Mouse (Mus musculus) midbrain, embryonic 15.5 days (tissue): ENCODE data around the gene Sdc3. TPM values are rescaled to one million over a fixed set of nuclear protein-coding genes. Genes with fewer than 3 reads are reported as not detected.

Source experiments
- ATAC-seq: fragments of 200-750 bp; cut with Nextera tagmentation; replicated peaks from 2 replicates; pipeline ENCODE4 v1.8.0; 2017; ENCODE audit warnings: moderate TSS enrichment
- H3K27ac ChIP-seq: fragments of 300-500 bp; sonication (generic); 2 replicates; pipeline ENCODE4 v1.5.1; 2015; ENCODE audit warnings: mild to moderate bottlenecking, inconsistent platforms
- H3K27me3 ChIP-seq: fragments of 300-500 bp; sonication (generic); replicated peaks from 2 replicates; pipeline ENCODE4 v1.6.1; 2015; ENCODE audit warnings: inconsistent platforms
- H3K36me3 ChIP-seq: fragments of 300-500 bp; sonication (generic); replicated peaks from 2 replicates; pipeline ENCODE4 v1.6.1; 2015; ENCODE audit warnings: inconsistent platforms
- H3K4me1 ChIP-seq: fragments of 300-500 bp; sonication (generic); 2 replicates; pipeline ENCODE4 v1.6.1; 2015; ENCODE audit warnings: inconsistent platforms
- H3K4me2 ChIP-seq: fragments of 300-500 bp; sonication (generic); 2 replicates; pipeline ENCODE4 v1.6.1; 2015; ENCODE audit warnings: inconsistent platforms, mild to moderate bottlenecking, moderate library complexity
- H3K4me3 ChIP-seq: fragments of 300-500 bp; sonication (generic); 2 replicates; pipeline ENCODE4 v1.5.1; 2015; ENCODE audit warnings: mild to moderate bottlenecking, inconsistent platforms
- H3K9ac ChIP-seq: fragments of 300-500 bp; sonication (generic); 2 replicates; pipeline ENCODE4 v1.6.1; 2015; ENCODE audit warnings: mild to moderate bottlenecking, inconsistent platforms
- H3K9me3 ChIP-seq: fragments of 300-500 bp; sonication (generic); 2 replicates; pipeline ENCODE4 v1.6.1; 2016; ENCODE audit warnings: inconsistent platforms
- WGBS: fragments of 180-500 bp; shearing (Covaris S2); methylation state at CpG from one replicate; pipeline ENCODE4 v1.1.7; 2015; ENCODE audit warnings: mixed read lengths; 5-methylcytosine and 5-hydroxymethylcytosine counted together
- polyA plus RNA-seq: library from polyadenylated mRNA; unstranded; fragments of >200 nt; fragmentation: Nextera tagmentation; extraction: Ambion mirVana; gene quantifications from 2 replicates; pipeline ENCODE4 v1.2.1, GENCODE M21; 2015

Gene Sdc3
- polyA plus RNA-seq, 1 experiment from 2014 or later: 180 TPM

- Histone ChIP-seq H3K27me3 (peaks cover 11% of the 10 kb centered on the region; the same call in 1 of the 2 replicates), H3K4me3 (no peak overlapping the region), H3K27ac (peak overlapping the region; percentile 64), H3K9ac (no peak overlapping the region), H3K36me3 (no peaks in the 10 kb centered on the region), H3K9me3 (no peaks in the 10 kb centered on the region), H3K4me2 (peak overlapping the region; percentile 35), H3K4me1 (peaks cover 33% of the 10 kb centered on the region)
- peak; percentile 71 for ATAC-seq
- WGBS: 6% methylated on average over 20 of the region's 20 CpGs
Observed at GRCm38 (mm10) chr4:130836281-130837061, 44.1 kb downstream of the Sdc3 start.

- ATAC-seq: no peak
- no peak overlapping the region for H3K27ac ChIP-seq
- H3K27me3 ChIP-seq: peaks cover 14% of the 10 kb centered on the region; the same call in 1 of the 2 replicates
- H3K36me3 ChIP-seq: no peaks in the 10 kb centered on the region
- H3K9ac ChIP-seq: no peak overlapping the region
- no peak overlapping the region for H3K4me2 ChIP-seq
- H3K4me3 ChIP-seq: no peak overlapping the region
- H3K9me3 ChIP-seq: no peaks in the 10 kb centered on the region
- peaks cover 36% of the 10 kb centered on the region for H3K4me1 ChIP-seq
- WGBS: 46% methylated on average over 11 of the region's 11 CpGs
Observed at GRCm38 (mm10) chr4:130838585-130838984, 46.2 kb downstream of the Sdc3 start.

GRCm38 (mm10) chr4:130841107-130841840 lies 48.9 kb downstream of the Sdc3 start:
- 53% methylated on average over 8 of the region's 8 CpGs for WGBS
- no peak overlapping the region for H3K4me3 ChIP-seq
- peaks cover 14% of the 10 kb centered on the region; the same call in 1 of the 2 replicates for H3K27me3 ChIP-seq
- H3K9me3 ChIP-seq: no peaks in the 10 kb centered on the region
- H3K27ac ChIP-seq: 0 out of 2 replicates have a peak overlapping the region, but pooled peaks have one; percentile 39
- peak; percentile 76 for ATAC-seq
- H3K36me3 ChIP-seq: no peaks in the 10 kb centered on the region
- H3K4me2 ChIP-seq: no peak overlapping the region
- H3K4me1 ChIP-seq: peaks cover 32% of the 10 kb centered on the region
- H3K9ac ChIP-seq: no peak overlapping the region

- WGBS: 65% methylated on average over 14 of the region's 14 CpGs
Observed at GRCm38 (mm10) chr4:130848814-130849213, 56.5 kb downstream of the Sdc3 start.

GRCm38 (mm10) chr4:130857661-130858060 lies 65.3 kb downstream of the Sdc3 start:
- no peaks in the 10 kb centered on the region for H3K36me3 ChIP-seq
- H3K4me1 ChIP-seq: peaks cover 26% of the 10 kb centered on the region
- H3K27me3 ChIP-seq: no peaks in the 10 kb centered on the region
- H3K4me3 ChIP-seq: no peak overlapping the region
- H3K9ac ChIP-seq: no peak overlapping the region
- no peak for ATAC-seq
- no peak overlapping the region for H3K4me2 ChIP-seq
- H3K27ac ChIP-seq: no peak overlapping the region
- no peaks in the 10 kb centered on the region for H3K9me3 ChIP-seq
- 65% methylated on average over 8 of the region's 8 CpGs for WGBS

More at GRCm38 (mm10) chr4:130848814-130849213, 56.5 kb downstream of the Sdc3 start:
- 0 out of 2 replicates have a peak, but pooled peaks have one; percentile 33 for ATAC-seq
- Histone ChIP-seq H3K4me2 (no peak overlapping the region), H3K27ac (peak overlapping the region; percentile 60; the same call in 1 of the 2 replicates), H3K27me3 (no peaks in the 10 kb centered on the region), H3K36me3 (no peaks in the 10 kb centered on the region), H3K4me3 (no peak overlapping the region), H3K9me3 (no peaks in the 10 kb centered on the region), H3K4me1 (no peaks in the 10 kb centered on the region), H3K9ac (no peak overlapping the region)

- H3K27me3 ChIP-seq: no peaks in the 10 kb centered on the region
- 98% methylated on average over 7 of the region's 7 CpGs for WGBS
Observed at GRCm38 (mm10) chr4:130858880-130859279, 66.5 kb downstream of the Sdc3 start.

GRCm38 (mm10) chr4:130859467-130859866 lies 67.1 kb downstream of the Sdc3 start:
- H3K27me3 ChIP-seq: no peaks in the 10 kb centered on the region
- peaks cover 34% of the 10 kb centered on the region for H3K4me1 ChIP-seq
- no peak overlapping the region for H3K4me2 ChIP-seq
- H3K36me3 ChIP-seq: no peaks in the 10 kb centered on the region
- no peak for ATAC-seq
- 67% methylated on average over 8 of the region's 8 CpGs for WGBS
- no peak overlapping the region for H3K27ac ChIP-seq
- no peak overlapping the region for H3K4me3 ChIP-seq
- no peak overlapping the region for H3K9ac ChIP-seq
- no peaks in the 10 kb centered on the region for H3K9me3 ChIP-seq

More at GRCm38 (mm10) chr4:130858880-130859279, 66.5 kb downstream of the Sdc3 start:
- Histone ChIP-seq H3K9ac (no peak overlapping the region), H3K4me2 (no peak overlapping the region), H3K4me3 (no peak overlapping the region), H3K36me3 (no peaks in the 10 kb centered on the region), H3K4me1 (peaks cover 30% of the 10 kb centered on the region), H3K9me3 (no peaks in the 10 kb centered on the region), H3K27ac (no peak overlapping the region)
- ATAC-seq: no peak

GRCm38 (mm10) chr4:130860902-130861652 lies 68.7 kb downstream of the Sdc3 start:
- Histone ChIP-seq H3K4me3 (peak overlapping the region; percentile 25), H3K27me3 (no peaks in the 10 kb centered on the region), H3K4me2 (peak overlapping the region; percentile 57), H3K4me1 (peaks cover 50% of the 10 kb centered on the region), H3K9me3 (no peaks in the 10 kb centered on the region), H3K9ac (peak overlapping the region; percentile 40; the same call in 1 of the 2 replicates), H3K36me3 (no peaks in the 10 kb centered on the region), H3K27ac (peak overlapping the region; percentile 82)
- ATAC-seq: peak; percentile 53
- 53% methylated on average over 15 of the region's 15 CpGs for WGBS

- Histone ChIP-seq H3K27me3 (no peaks in the 10 kb centered on the region), H3K36me3 (no peaks in the 10 kb centered on the region), H3K4me3 (peak overlapping the region; percentile 25), H3K9ac (peak overlapping the region; percentile 40), H3K9me3 (no peaks in the 10 kb centered on the region), H3K4me2 (peak overlapping the region; percentile 57), H3K27ac (peak overlapping the region; percentile 82), H3K4me1 (peaks cover 56% of the 10 kb centered on the region)
- ATAC-seq: peak; percentile 93
- WGBS: under 1% methylated on average over 30 of the region's 30 CpGs
Observed at GRCm38 (mm10) chr4:130861653-130862208, 69.4 kb downstream of the Sdc3 start.

GRCm38 (mm10) chr4:130862538-130862937 lies 70.2 kb downstream of the Sdc3 start:
- ATAC-seq: no peak
- no peak overlapping the region for H3K4me3 ChIP-seq
- H3K36me3 ChIP-seq: no peaks in the 10 kb centered on the region
- H3K4me1 ChIP-seq: peaks cover 60% of the 10 kb centered on the region
- H3K9ac ChIP-seq: no peak overlapping the region
- WGBS: 80% methylated on average over 5 of the region's 5 CpGs
- H3K27me3 ChIP-seq: no peaks in the 10 kb centered on the region
- H3K9me3 ChIP-seq: no peaks in the 10 kb centered on the region
- no peak overlapping the region for H3K4me2 ChIP-seq
- no peak overlapping the region for H3K27ac ChIP-seq

GRCm38 (mm10) chr4:130865460-130865859 lies 73.1 kb downstream of the Sdc3 start:
- Histone ChIP-seq H3K9ac (no peak overlapping the region), H3K9me3 (no peaks in the 10 kb centered on the region), H3K4me2 (peak overlapping the region; percentile 25; the same call in 1 of the 2 replicates), H3K4me1 (peaks cover 67% of the 10 kb centered on the region), H3K27me3 (peaks cover 8% of the 10 kb centered on the region; the same call in 1 of the 2 replicates), H3K4me3 (no peak overlapping the region), H3K27ac (peak overlapping the region; percentile 91), H3K36me3 (no peaks in the 10 kb centered on the region)
- ATAC-seq: peak; percentile 7
- 6% methylated on average over 8 of the region's 9 CpGs for WGBS
